Mouse (Mus musculus): ENCODE measurements around the gene Oaz1.

GRCm38 (mm10) chr10:80823316-80823715 is 3.1 kb upstream of the Oaz1 start:
- TF ChIP-seq CTCF (IDR thresholded peaks at IDR 0.05; ENCODE audit: low read depth) (no peak), EP300 (IDR thresholded peaks at IDR 0.05; ENCODE audit: low read depth) (no peak)
